Mouse (Mus musculus) embryonic fibroblast, embryonic 13.5 days (primary cell): ENCODE measurements at regions not wholly inside any gene's neighbourhood (a gene's known extent, or its start where the extent isn't known, plus 50 kb on each side); places are given as distances from the start of the nearest gene placed in this dataset.

ENCODE experiments used
- H3K27ac ChIP-seq: 2 replicates; pipeline ENCODE4 v1.5.1; 2012; ENCODE audit warnings: low read length, control low read depth, inconsistent platforms; ENCODE audit not compliant: insufficient read depth
- H3K4me1 ChIP-seq: 2 replicates; pipeline ENCODE4 v1.6.1; 2011; ENCODE audit warnings: low read length; ENCODE audit not compliant: control insufficient read depth, insufficient read depth
- H3K4me3 ChIP-seq: 2 replicates; pipeline ENCODE4 v1.5.1; 2011; ENCODE audit warnings: mild to moderate bottlenecking, control low read depth, low read length; ENCODE audit not compliant: insufficient read depth
- CTCF ChIP-seq: IDR thresholded peaks from 2 replicates; pipeline ENCODE4 v1.5.1; 2011; ENCODE audit warnings: mild to moderate bottlenecking, control low read depth, low read length, moderate library complexity, borderline replicate concordance; ENCODE audit not compliant: insufficient read depth
- POLR2A ChIP-seq: IDR thresholded peaks from 2 replicates; pipeline ENCODE4 v1.6.1; 2011; ENCODE audit warnings: low read depth, mild to moderate bottlenecking, control low read depth, low read length, moderate library complexity

GRCm38 (mm10) chr13:28604016-28604415 is 346.7 kb downstream of the Gm11361 start:
- Histone ChIP-seq H3K4me1 (0 out of 2 replicates have a peak, but pooled peaks cover 2% of the 10 kb centered on the region), H3K27ac (peak overlapping the region; percentile 51), H3K4me3 (no peak overlapping the region)
- no peak for TF ChIP-seq POLR2A
- TF ChIP-seq CTCF = no peak

GRCm38 (mm10) chr13:28600792-28601191 is 343.5 kb downstream of the Gm11361 start:
- H3K27ac ChIP-seq = no peak overlapping the region
- H3K4me1 ChIP-seq = 0 out of 2 replicates have a peak, but pooled peaks cover under 1% of the 10 kb centered on the region
- no peak overlapping the region for H3K4me3 ChIP-seq
- TF ChIP-seq POLR2A (no peak), CTCF (no peak)

GRCm38 (mm10) chr13:28596367-28596766 is 339.0 kb downstream of the Gm11361 start:
- Histone ChIP-seq H3K27ac (no peak overlapping the region), H3K4me1 (peaks cover 2% of the 10 kb centered on the region; the same call in 1 of the 2 replicates), H3K4me3 (no peak overlapping the region)
- TF ChIP-seq CTCF (no peak), POLR2A (no peak)

- Histone ChIP-seq H3K4me3 (no peak overlapping the region), H3K4me1 (peaks cover 4% of the 10 kb centered on the region; the same call in 1 of the 2 replicates), H3K27ac (no peak overlapping the region)
- TF ChIP-seq POLR2A = no peak
Observed at GRCm38 (mm10) chr13:28592176-28592575, 334.8 kb downstream of the Gm11361 start.

- Histone ChIP-seq H3K27ac (no peak overlapping the region), H3K4me3 (no peak overlapping the region), H3K4me1 (peaks cover 2% of the 10 kb centered on the region; the same call in 1 of the 2 replicates)
- no peak for TF ChIP-seq POLR2A
- no peak for TF ChIP-seq CTCF
Observed at GRCm38 (mm10) chr13:28587977-28588376, 330.6 kb downstream of the Gm11361 start.

GRCm38 (mm10) chr13:28586693-28587092 is 329.4 kb downstream of the Gm11361 start:
- TF ChIP-seq POLR2A (no peak), CTCF (no peak)
- H3K4me1 ChIP-seq = peaks cover 2% of the 10 kb centered on the region; the same call in 1 of the 2 replicates
- H3K4me3 ChIP-seq = no peak overlapping the region
- no peak overlapping the region for H3K27ac ChIP-seq

GRCm38 (mm10) chr13:28586140-28586539 is 328.8 kb downstream of the Gm11361 start:
- Histone ChIP-seq H3K4me1 (peaks cover 2% of the 10 kb centered on the region; the same call in 1 of the 2 replicates), H3K27ac (no peak overlapping the region), H3K4me3 (no peak overlapping the region)
- TF ChIP-seq CTCF = no peak
- no peak for TF ChIP-seq POLR2A

GRCm38 (mm10) chr13:28583617-28584016 is 326.3 kb downstream of the Gm11361 start:
- Histone ChIP-seq H3K4me3 (no peak overlapping the region), H3K27ac (no peak overlapping the region), H3K4me1 (no peaks in the 10 kb centered on the region)
- TF ChIP-seq CTCF = no peak
- TF ChIP-seq POLR2A = no peak

- TF ChIP-seq CTCF (no peak), POLR2A (no peak)
- Histone ChIP-seq H3K27ac (no peak overlapping the region), H3K4me1 (no peaks in the 10 kb centered on the region), H3K4me3 (no peak overlapping the region)
Observed at GRCm38 (mm10) chr13:28575202-28575851, 318.0 kb downstream of the Gm11361 start.

- no peak overlapping the region for H3K27ac ChIP-seq
- no peak for TF ChIP-seq CTCF
- no peak for TF ChIP-seq POLR2A
- no peak overlapping the region for H3K4me3 ChIP-seq
- H3K4me1 ChIP-seq = no peaks in the 10 kb centered on the region
Observed at GRCm38 (mm10) chr13:28573364-28573763, 316.0 kb downstream of the Gm11361 start.

GRCm38 (mm10) chr13:28572448-28572847 is 315.1 kb downstream of the Gm11361 start:
- no peak for TF ChIP-seq POLR2A
- TF ChIP-seq CTCF = no peak
- no peak overlapping the region for H3K4me3 ChIP-seq
- no peak overlapping the region for H3K27ac ChIP-seq

More at GRCm38 (mm10) chr13:28572448-28572847, 315.1 kb downstream of the Gm11361 start:
- H3K4me1 ChIP-seq = no peaks in the 10 kb centered on the region
